Mouse (Mus musculus) myocyte (in vitro differentiated cells): ENCODE data around the gene Syn2.

Experiments used
- CEBPB ChIP-seq: IDR thresholded peaks from 2 replicates; pipeline ENCODE4 v1.6.1; 2011; ENCODE audit warnings: mild to moderate bottlenecking, moderate library complexity; ENCODE audit not compliant: poor library complexity, insufficient read depth, severe bottlenecking
- MAX ChIP-seq: IDR thresholded peaks from one replicate; pipeline ENCODE4 v1.6.1; 2011; ENCODE audit warnings: low read depth, mild to moderate bottlenecking, control low read depth
- MYOG ChIP-seq, 3 experiments: IDR thresholded peaks; one replicate each; pipeline ENCODE4 v1.6.1; 2011; ENCODE audit warnings: control low read depth in 2 of 3, low read depth in 2 of 3, mild to moderate bottlenecking in 2 of 3; ENCODE audit not compliant: insufficient read length in 2 of 3, control insufficient read depth in 1 of 3, insufficient read depth in 1 of 3
- POLR2A ChIP-seq: IDR thresholded peaks from one replicate; pipeline ENCODE4 v1.6.1; 2011; ENCODE audit warnings: low read depth, mild to moderate bottlenecking, control low read depth, moderate library complexity; ENCODE audit not compliant: insufficient read length
- REST ChIP-seq: IDR thresholded peaks from one replicate; pipeline ENCODE4 v1.6.1; 2011; ENCODE audit warnings: mild to moderate bottlenecking, control low read depth, moderate library complexity; ENCODE audit not compliant: insufficient read depth, insufficient read length
- SRF ChIP-seq: IDR thresholded peaks from one replicate; pipeline ENCODE4 v1.6.1; 2011; ENCODE audit warnings: low read depth; ENCODE audit not compliant: control insufficient read depth, insufficient read length
- TCF12 ChIP-seq: IDR thresholded peaks from one replicate; pipeline ENCODE4 v1.6.1; 2011; ENCODE audit warnings: mild to moderate bottlenecking, control low read depth; ENCODE audit not compliant: poor library complexity, insufficient read depth, severe bottlenecking
- TCF3 ChIP-seq: IDR thresholded peaks from one replicate; pipeline ENCODE4 v1.6.1; 2011; ENCODE audit warnings: low read depth, control low read depth; ENCODE audit not compliant: insufficient read length
- USF1 ChIP-seq: IDR thresholded peaks from one replicate; pipeline ENCODE4 v1.6.1; 2011; ENCODE audit warnings: low read depth, mild to moderate bottlenecking, control low read depth, moderate library complexity

DNA sequence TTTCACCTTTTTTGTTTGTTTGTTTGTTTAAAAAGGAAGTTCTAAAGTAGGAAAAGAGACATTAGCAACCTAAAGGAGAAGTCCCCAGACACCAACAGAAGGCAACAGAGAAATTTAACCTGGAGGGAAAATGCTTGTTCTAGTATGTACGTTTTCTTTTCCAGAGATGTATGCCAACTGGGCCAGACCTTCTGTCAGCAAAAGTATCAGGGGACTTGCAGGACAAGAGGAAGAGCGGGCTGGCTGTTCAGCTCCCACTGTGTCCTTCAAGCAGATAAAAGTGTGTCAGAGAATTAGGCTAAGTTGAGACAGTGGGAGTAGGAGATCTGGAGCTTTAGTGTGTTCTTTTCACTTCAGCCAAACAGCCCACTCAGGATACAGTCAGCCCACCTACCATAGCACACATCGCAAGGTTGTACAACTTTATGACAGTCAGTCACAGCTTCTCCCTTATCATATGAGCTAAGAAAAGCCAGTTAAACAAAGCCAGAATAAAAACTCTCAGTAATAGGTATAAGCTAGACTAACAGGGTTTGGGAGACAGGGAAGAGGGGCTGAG lies 110.9 kb downstream of the Syn2 start:
- TF ChIP-seq USF1 (no peak), POLR2A (no peak), MAX (no peak), TCF12 (no peak), REST (no peak), SRF (no peak), CEBPB (no peak), MYOG (IDR thresholded peaks at IDR 0.05; ENCODE audit: control insufficient read depth in 1 of 3, insufficient read depth in 1 of 3, insufficient read length in 2 of 3, low read depth in 2 of 3) (no peak), TCF3 (no peak)
